ENCODE assay signal across 8 mouse cellular contexts in the genomic region with DNA sequence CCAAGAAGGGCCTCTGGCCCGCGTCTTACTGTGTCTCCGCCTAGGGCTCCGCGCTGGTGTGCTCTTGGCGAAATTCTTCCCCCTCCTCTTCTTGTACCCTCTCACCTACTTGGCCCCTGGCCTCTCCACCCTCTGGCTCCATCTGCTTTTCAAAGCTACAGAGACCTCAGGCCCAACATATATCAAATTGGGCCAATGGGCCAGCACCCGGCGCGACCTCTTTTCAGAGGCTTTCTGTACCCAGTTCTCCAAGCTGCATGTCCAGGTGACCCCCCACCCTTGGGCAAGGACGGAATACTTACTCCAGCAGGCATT. TPM values are rescaled to one million over a fixed set of nuclear protein-coding genes. Genes with fewer than 3 reads are reported as not detected.
DNase-seq lines count a peak whose midpoint lies in the region; ATAC-seq and TF ChIP-seq lines count a peak whose summit lies in the region.

No protein-coding gene starts in this region.

- no peak for TF ChIP-seq POLR2A in small intestine, adult 2 months (IDR thresholded peaks at IDR 0.05; ENCODE audit: low read depth, low read length)

- peak; percentile 14; the same call in 1 of the 2 replicates for ATAC-seq in lung, postnatal 0 days
- peak; percentile 41 for ATAC-seq in embryonic facial prominence, embryonic 11.5 days (replicated peaks; ENCODE audit: insufficient number of reproducible peaks, low FRiP score, low TSS enrichment, low read depth)
- peak; percentile 35; the same call in 1 of the 2 replicates for ATAC-seq in limb, embryonic 12.5 days (ENCODE audit: insufficient number of reproducible peaks, insufficient read depth, low FRiP score, low TSS enrichment, low read depth)
- no peak for ATAC-seq in inflammation-experienced regulatory T-cells, adult 6 months

- peak overlapping the region; percentile 62 for H3K9ac ChIP-seq in lung, postnatal 0 days (replicated peaks; ENCODE audit: low read depth)
- peak overlapping the region; percentile 85 for H3K9ac ChIP-seq in embryonic facial prominence, embryonic 11.5 days (replicated peaks; ENCODE audit: low read length)
- peak overlapping the region; percentile 86 for H3K9ac ChIP-seq in limb, embryonic 12.5 days (replicated peaks)

- TF ChIP-seq CTCF in lung, postnatal 0 days (IDR thresholded peaks at IDR 0.05), result no peak
- TF ChIP-seq CTCF in small intestine, adult 2 months (IDR thresholded peaks at IDR 0.05; ENCODE audit: extremely low read depth, insufficient read length, insufficient replicate concordance, low read depth, low read length), result no peak

- H3K36me3 ChIP-seq in lung, postnatal 0 days (ENCODE audit: insufficient read depth, low read length), result peaks cover 8% of the 10 kb centered on the region; the same call in 1 of the 2 replicates
- H3K36me3 ChIP-seq in embryonic facial prominence, embryonic 11.5 days (replicated peaks; ENCODE audit: control insufficient read depth, insufficient read depth, low read depth, low read length), result no peaks in the 10 kb centered on the region; the same call in 1 of the 2 replicates
- peaks cover 17% of the 10 kb centered on the region for H3K36me3 ChIP-seq in hindbrain, embryonic 10.5 days
- peaks cover 27% of the 10 kb centered on the region for H3K36me3 ChIP-seq in limb, embryonic 12.5 days
- H3K36me3 ChIP-seq in small intestine, adult 2 months (ENCODE audit: control insufficient read depth, insufficient read depth, low read length), result peaks cover 11% of the 10 kb centered on the region

- no peak for TF ChIP-seq EP300 in lung, postnatal 0 days (IDR thresholded peaks at IDR 0.05)

- peaks cover 6% of the 10 kb centered on the region; the same call in 1 of the 2 replicates for H3K4me1 ChIP-seq in lung, postnatal 0 days (ENCODE audit: insufficient read depth, low read depth, low read length)
- peaks cover 3% of the 10 kb centered on the region; the same call in 1 of the 2 replicates for H3K4me1 ChIP-seq in embryonic facial prominence, embryonic 11.5 days (ENCODE audit: control insufficient read depth, insufficient read depth, low read length)
- peaks cover 17% of the 10 kb centered on the region for H3K4me1 ChIP-seq in hindbrain, embryonic 10.5 days (replicated peaks)
- H3K4me1 ChIP-seq in limb, embryonic 12.5 days (replicated peaks), result peaks cover 12% of the 10 kb centered on the region
- H3K4me1 ChIP-seq in small intestine, adult 2 months (ENCODE audit: control insufficient read depth, insufficient read depth, insufficient read length, low read length), result peaks cover 3% of the 10 kb centered on the region; the same call in 1 of the 2 replicates

- H3K27me3 ChIP-seq in lung, postnatal 0 days (replicated peaks; ENCODE audit: insufficient read depth, low read length), result no peaks in the 10 kb centered on the region
- H3K27me3 ChIP-seq in embryonic facial prominence, embryonic 11.5 days (ENCODE audit: control insufficient read depth, insufficient read depth, low read length), result no peaks in the 10 kb centered on the region
- H3K27me3 ChIP-seq in hindbrain, embryonic 10.5 days (ENCODE audit: insufficient read depth, poor library complexity, severe bottlenecking), result no peaks in the 10 kb centered on the region
- no peaks in the 10 kb centered on the region for H3K27me3 ChIP-seq in limb, embryonic 12.5 days
- no peaks in the 10 kb centered on the region for H3K27me3 ChIP-seq in small intestine, adult 2 months (ENCODE audit: control insufficient read depth, insufficient read depth, low read length)

- H3K4me3 ChIP-seq in lung, postnatal 0 days (ENCODE audit: low read depth, low read length), result peak overlapping the region; percentile 66
- peak overlapping the region; percentile 87 for H3K4me3 ChIP-seq in embryonic facial prominence, embryonic 11.5 days (ENCODE audit: low read depth, low read length)
- peak overlapping the region; percentile 81 for H3K4me3 ChIP-seq in hindbrain, embryonic 10.5 days
- peak overlapping the region; percentile 87 for H3K4me3 ChIP-seq in limb, embryonic 12.5 days (replicated peaks)
- peak overlapping the region; percentile 94 for H3K4me3 ChIP-seq in small intestine, adult 2 months (ENCODE audit: low read depth, low read length)

- peak overlapping the region; percentile 87 for H3K4me2 ChIP-seq in lung, postnatal 0 days (replicated peaks; ENCODE audit: low read depth, low read length)
- H3K4me2 ChIP-seq in embryonic facial prominence, embryonic 11.5 days (ENCODE audit: low read depth, low read length), result peak overlapping the region; percentile 59
- peak overlapping the region; percentile 84 for H3K4me2 ChIP-seq in limb, embryonic 12.5 days

- peak overlapping the region; percentile 90 for H3K27ac ChIP-seq in lung, postnatal 0 days (ENCODE audit: low read length)
- H3K27ac ChIP-seq in embryonic facial prominence, embryonic 11.5 days (replicated peaks; ENCODE audit: low read depth, low read length), result no peak overlapping the region
- peak overlapping the region; percentile 94 for H3K27ac ChIP-seq in hindbrain, embryonic 10.5 days
- peak overlapping the region; percentile 91; the same call in 1 of the 2 replicates for H3K27ac ChIP-seq in limb, embryonic 12.5 days
- H3K27ac ChIP-seq in small intestine, adult 2 months (ENCODE audit: insufficient read depth, low read depth, low read length), result no peak overlapping the region

- no peaks in the 10 kb centered on the region for H3K9me3 ChIP-seq in lung, postnatal 0 days (ENCODE audit: low read length)
- H3K9me3 ChIP-seq in embryonic facial prominence, embryonic 11.5 days (replicated peaks; ENCODE audit: control insufficient read depth, low read length), result no peaks in the 10 kb centered on the region
- no peaks in the 10 kb centered on the region for H3K9me3 ChIP-seq in hindbrain, embryonic 10.5 days
- H3K9me3 ChIP-seq in limb, embryonic 12.5 days, result no peaks in the 10 kb centered on the region

- DNase-seq in lung, postnatal 0 days (ENCODE audit: low spot score), result no peak
- no peak for DNase-seq in lung, adult 18-20 months
- no peak for DNase-seq in embryonic facial prominence, embryonic 11.5 days (ENCODE audit: low spot score)
- no peak for DNase-seq in hindbrain, embryonic 10.5 days (ENCODE audit: low spot score)
- DNase-seq in layer of hippocampus, adult 8-10 months (ENCODE audit: low spot score in 2 of 2), result no peak

- 25% methylated on average over 10 of the region's 10 CpGs for WGBS in lung, postnatal 0 days
- 28% methylated on average over 10 of the region's 10 CpGs for WGBS in embryonic facial prominence, embryonic 11.5 days
- WGBS in hindbrain, embryonic 10.5 days, result 23% methylated on average over 10 of the region's 10 CpGs
- whole genome bisulfite sequencing in limb, embryonic 12.5 days, result 23% methylated on average over 10 of the region's 10 CpGs
- 12% methylated on average over 10 of the region's 10 CpGs for WGBS in small intestine, adult 2 months

RNA-seq across cellular contexts. Expression of a gene that starts 0.8 kb away (rescaled TPM):
- 24.6 and 25.7 TPM in 2 replicates for polyA plus RNA-seq in lung, postnatal 0 days (2015; fragmentation: Nextera tagmentation; extraction: Ambion mirVana)
- 25.1 and 26.7 TPM in 2 replicates for polyA plus RNA-seq in embryonic facial prominence, embryonic 11.5 days (2014; fragmentation: Nextera tagmentation; extraction: Ambion mirVana)
- polyA plus RNA-seq in hindbrain, embryonic 10.5 days (2016; fragmentation: Nextera tagmentation; extraction: Ambion mirVana), result 29.3 and 30.8 TPM in 2 replicates
- 31.4 and 38.6 TPM in 2 replicates for polyA plus RNA-seq in limb, embryonic 12.5 days (2016; fragmentation: Nextera tagmentation; extraction: Ambion mirVana)
- polyA plus RNA-seq in small intestine, adult 2 months (2012; rRNA removed), result 7.7 and 10.4 TPM in 2 replicates
- 10 to 100 TPM; 23.2 to 43.1 (median 30.5) TPM for polyA plus RNA-seq in inflammation-experienced regulatory T-cells, adult 6 months (2017; shearing (Covaris generic))
- total RNA-seq in layer of hippocampus, adult 8-10 months (2022), result 10 to 100 TPM; 27.6 to 34.5 (median 34.0) TPM

RNA-seq across cellular contexts. Expression of a gene that starts 11.0 kb away (rescaled TPM):
- polyA plus RNA-seq in lung, postnatal 0 days (2015; fragmentation: Nextera tagmentation; extraction: Ambion mirVana), result 0.75 and 0.89 TPM in 2 replicates
- polyA plus RNA-seq in embryonic facial prominence, embryonic 11.5 days (2014; fragmentation: Nextera tagmentation; extraction: Ambion mirVana), result 1.3 TPM in 1 of 2 replicates, not detected in the other
- 0.76 and 1.6 TPM in 2 replicates for polyA plus RNA-seq in hindbrain, embryonic 10.5 days (2016; fragmentation: Nextera tagmentation; extraction: Ambion mirVana)
- 1.0 TPM in 1 of 2 replicates, not detected in the other for polyA plus RNA-seq in limb, embryonic 12.5 days (2016; fragmentation: Nextera tagmentation; extraction: Ambion mirVana)
- not detected in 2 replicates for polyA plus RNA-seq in small intestine, adult 2 months (2012; rRNA removed)
- not detected for polyA plus RNA-seq in inflammation-experienced regulatory T-cells, adult 6 months (2017; shearing (Covaris generic))
- 1 to 10 TPM in 1 of 4 experiments, not detected in 3; 1.2 TPM for total RNA-seq in layer of hippocampus, adult 8-10 months (2022)

RNA-seq across cellular contexts. Expression of a gene that starts 16.8 kb away (rescaled TPM):
- polyA plus RNA-seq in lung, postnatal 0 days (2015; fragmentation: Nextera tagmentation; extraction: Ambion mirVana), result 13.4 and 13.8 TPM in 2 replicates
- 27.4 and 29.1 TPM in 2 replicates for polyA plus RNA-seq in embryonic facial prominence, embryonic 11.5 days (2014; fragmentation: Nextera tagmentation; extraction: Ambion mirVana)
- polyA plus RNA-seq in hindbrain, embryonic 10.5 days (2016; fragmentation: Nextera tagmentation; extraction: Ambion mirVana), result 42.7 and 45.6 TPM in 2 replicates
- polyA plus RNA-seq in limb, embryonic 12.5 days (2016; fragmentation: Nextera tagmentation; extraction: Ambion mirVana), result 34.9 and 35.3 TPM in 2 replicates
- 1.9 and 2.7 TPM in 2 replicates for polyA plus RNA-seq in small intestine, adult 2 months (2012; rRNA removed)
- polyA plus RNA-seq in inflammation-experienced regulatory T-cells, adult 6 months (2017; shearing (Covaris generic)), result under 1 TPM in 1 of 3 experiments, not detected in 2; 0.42 TPM
- 10 to 100 TPM; 31.0 to 41.5 (median 36.2) TPM for total RNA-seq in layer of hippocampus, adult 8-10 months (2022)

RNA-seq across cellular contexts. Expression of a gene that starts 17.9 kb away (rescaled TPM):
- 267 and 287 TPM in 2 replicates for polyA plus RNA-seq in lung, postnatal 0 days (2015; fragmentation: Nextera tagmentation; extraction: Ambion mirVana)
- polyA plus RNA-seq in embryonic facial prominence, embryonic 11.5 days (2014; fragmentation: Nextera tagmentation; extraction: Ambion mirVana), result 228 and 264 TPM in 2 replicates
- polyA plus RNA-seq in hindbrain, embryonic 10.5 days (2016; fragmentation: Nextera tagmentation; extraction: Ambion mirVana), result 292 and 328 TPM in 2 replicates
- polyA plus RNA-seq in limb, embryonic 12.5 days (2016; fragmentation: Nextera tagmentation; extraction: Ambion mirVana), result 298 and 316 TPM in 2 replicates
- polyA plus RNA-seq in small intestine, adult 2 months (2012; rRNA removed), result 509 and 551 TPM in 2 replicates
- 10 to 100 TPM; 56.1 to 98.5 (median 65.6) TPM for polyA plus RNA-seq in inflammation-experienced regulatory T-cells, adult 6 months (2017; shearing (Covaris generic))
- total RNA-seq in layer of hippocampus, adult 8-10 months (2022), result 100 to 1,000 TPM; 168 to 170 (median 168) TPM

Comparison
In these comparisons a context has a peak if more than half of its experiments do, and no peak if none do; other contexts are left out.
1. H3K27ac ChIP-seq: peak in lung, postnatal 0 days (single experiment), hindbrain, embryonic 10.5 days (single experiment) and limb, embryonic 12.5 days (single experiment); none in embryonic facial prominence, embryonic 11.5 days (single experiment) and small intestine, adult 2 months (single experiment).
2. Peak in every context shown above with its lines, with median percentiles within 50 percentile points of each other: H3K4me2 ChIP-seq, H3K4me3 ChIP-seq and H3K9ac ChIP-seq.